Mouse (Mus musculus): ENCODE results near the gene Gm3404.
"Not testable (repeated sequence)": the region's sequence is repeated elsewhere in the genome, so short reads cannot be mapped to it uniquely, and the experiment has no call there.

Gene Gm3404

DNA sequence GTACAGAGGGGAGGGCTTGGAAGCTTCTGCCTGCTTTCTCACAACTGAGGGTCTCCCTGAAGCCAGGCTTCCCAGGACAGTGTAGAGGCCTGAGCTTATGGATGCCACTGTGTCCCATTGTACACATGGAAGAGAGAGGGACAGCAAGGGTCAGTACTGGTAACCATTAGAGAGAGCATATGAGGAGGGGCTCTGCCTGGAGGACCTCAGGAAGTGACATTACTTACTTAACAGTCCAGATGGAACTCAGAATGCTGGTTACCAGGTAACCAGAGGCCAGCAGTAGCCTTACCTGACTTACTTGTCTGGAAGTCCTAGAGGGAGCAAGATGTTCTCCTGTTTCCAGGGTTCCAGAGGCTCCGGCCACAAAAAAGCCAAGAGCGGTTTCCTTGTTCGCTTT lies at the start of gene Gm3404:
Gm3404 (plus strand) TSS at position 301 of the 400 bp plus-strand sequence.
- not testable (repeated sequence) for DNase-seq

DNA sequence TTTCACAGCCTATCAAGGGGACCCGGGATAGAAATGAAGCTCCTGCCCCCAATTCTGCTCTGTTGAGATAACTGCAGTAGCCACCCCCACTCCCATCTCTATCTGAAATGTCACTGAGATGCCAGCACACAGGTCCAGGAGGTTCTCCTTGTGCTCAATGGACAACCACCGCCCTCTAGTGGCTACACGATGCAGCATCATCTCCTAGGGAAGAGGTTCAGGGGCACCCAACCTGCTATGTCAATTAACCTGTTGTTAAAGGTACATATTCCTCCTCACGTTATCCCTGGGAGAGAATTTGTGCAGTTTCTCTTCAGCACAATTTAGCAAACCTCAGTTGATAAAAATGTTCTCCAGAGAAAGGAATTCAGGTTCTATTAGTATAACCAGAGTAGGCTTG lies 46.0 kb upstream of the Gm3404 start:
- peak; percentile 72 to 75 for DNase-seq

DNA sequence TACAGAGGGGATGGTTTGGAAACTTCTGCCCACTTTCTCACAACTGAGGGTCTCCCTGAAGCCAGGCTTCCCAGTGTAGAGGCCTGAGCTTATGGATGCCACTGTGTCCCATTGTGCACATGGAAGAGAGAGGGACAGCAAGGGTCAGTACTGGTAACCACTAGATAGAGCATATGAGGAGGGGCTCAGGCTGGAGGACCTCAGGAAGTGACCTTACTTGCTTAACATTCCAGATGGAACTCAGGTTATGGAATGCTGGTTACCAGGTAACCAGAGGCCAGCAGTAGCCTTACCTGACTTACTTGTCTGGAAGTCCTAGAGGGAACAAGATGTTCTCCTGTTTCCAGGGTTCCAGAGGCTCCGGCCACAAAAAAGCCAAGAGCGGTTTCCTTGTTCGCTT lies 43.9 kb upstream of the Gm3404 start, which contains the start of gene Gm6408:
Gm6408 (plus strand) TSS at position 301 of the 400 bp plus-strand sequence.
- not testable (repeated sequence) for DNase-seq

DNA sequence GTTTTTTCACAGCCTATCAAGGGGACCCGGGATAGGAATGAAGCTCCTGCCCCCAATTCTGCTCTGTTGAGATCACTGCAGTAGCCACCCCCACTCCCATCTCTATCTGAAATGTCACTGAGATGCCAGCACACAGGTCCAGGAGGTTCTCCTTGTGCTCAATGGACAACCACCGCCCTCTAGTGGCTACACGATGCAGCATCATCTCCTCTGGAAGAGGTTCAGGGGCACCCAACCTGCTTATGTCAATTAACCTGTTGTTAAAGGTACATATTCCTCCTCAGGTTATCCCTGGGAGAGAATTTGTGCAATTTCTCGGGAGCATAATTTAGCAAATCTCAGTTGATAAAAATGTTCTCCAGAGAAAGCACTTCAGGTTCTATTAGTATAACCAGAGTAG lies 36.6 kb upstream of the Gm3404 start:
- DNase-seq: peak; percentile 69 to 70

DNA sequence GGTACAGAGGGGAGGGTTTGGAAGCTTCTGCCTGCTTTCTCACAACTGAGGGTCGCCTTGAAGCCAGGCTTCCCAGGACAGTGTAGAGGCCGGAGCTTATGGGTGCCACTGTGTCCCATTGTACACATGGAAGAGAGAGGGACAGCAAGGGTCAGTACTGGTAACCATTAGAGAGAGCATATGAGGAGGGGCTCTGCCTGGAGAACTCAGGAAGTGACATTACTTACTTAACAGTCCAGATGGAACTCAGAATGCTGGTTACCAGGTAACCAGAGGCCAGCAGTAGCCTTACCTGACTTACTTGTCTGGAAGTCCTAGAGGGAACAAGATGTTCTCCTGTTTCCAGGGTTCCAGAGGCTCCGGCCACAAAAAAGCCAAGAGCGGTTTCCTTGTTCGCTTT lies 34.5 kb upstream of the Gm3404 start, which contains the start of gene Gm6370:
Gm6370 (plus strand) TSS at position 301 of the 400 bp plus-strand sequence.
- DNase-seq: not testable (repeated sequence)

DNA sequence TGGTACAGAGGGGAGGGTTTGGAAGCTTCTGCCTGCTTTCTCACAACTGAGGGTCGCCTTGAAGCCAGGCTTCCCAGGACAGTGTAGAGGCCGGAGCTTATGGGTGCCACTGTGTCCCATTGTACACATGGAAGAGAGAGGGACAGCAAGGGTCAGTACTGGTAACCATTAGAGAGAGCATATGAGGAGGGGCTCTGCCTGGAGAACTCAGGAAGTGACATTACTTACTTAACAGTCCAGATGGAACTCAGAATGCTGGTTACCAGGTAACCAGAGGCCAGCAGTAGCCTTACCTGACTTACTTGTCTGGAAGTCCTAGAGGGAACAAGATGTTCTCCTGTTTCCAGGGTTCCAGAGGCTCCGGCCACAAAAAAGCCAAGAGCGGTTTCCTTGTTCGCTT lies 23.5 kb upstream of the Gm3404 start, which contains the start of gene 4930449I24Rik:
4930449I24Rik (plus strand) TSS at position 301 of the 400 bp plus-strand sequence.
- DNase-seq: not testable (repeated sequence)

DNA sequence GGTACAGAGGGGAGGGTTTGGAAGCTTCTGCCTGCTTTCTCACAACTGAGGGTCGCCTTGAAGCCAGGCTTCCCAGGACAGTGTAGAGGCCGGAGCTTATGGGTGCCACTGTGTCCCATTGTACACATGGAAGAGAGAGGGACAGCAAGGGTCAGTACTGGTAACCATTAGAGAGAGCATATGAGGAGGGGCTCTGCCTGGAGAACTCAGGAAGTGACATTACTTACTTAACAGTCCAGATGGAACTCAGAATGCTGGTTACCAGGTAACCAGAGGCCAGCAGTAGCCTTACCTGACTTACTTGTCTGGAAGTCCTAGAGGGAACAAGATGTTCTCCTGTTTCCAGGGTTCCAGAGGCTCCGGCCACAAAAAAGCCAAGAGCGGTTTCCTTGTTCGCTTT lies 11.8 kb upstream of the Gm3404 start, which contains the start of gene Gm3402:
Gm3402 (plus strand) TSS at position 301 of the 400 bp plus-strand sequence.
- DNase-seq: not testable (repeated sequence)

DNA sequence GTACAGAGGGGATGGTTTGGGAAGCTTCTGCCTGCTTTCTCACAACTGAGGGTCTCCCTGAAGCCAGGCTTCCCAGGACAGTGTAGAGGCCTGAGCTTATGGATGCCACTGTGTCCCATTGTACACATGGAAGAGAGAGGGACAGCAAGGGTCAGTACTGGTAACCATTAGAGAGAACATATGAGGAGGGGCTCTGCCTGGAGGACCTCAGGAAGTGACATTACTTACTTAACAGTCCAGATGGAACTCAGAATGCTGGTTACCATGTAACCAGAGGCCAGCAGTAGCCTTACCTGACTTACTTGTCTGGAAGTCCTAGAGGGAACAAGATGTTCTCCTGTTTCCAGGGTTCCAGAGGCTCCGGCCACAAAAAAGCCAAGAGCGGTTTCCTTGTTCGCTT lies 11.7 kb downstream of the Gm3404 start, which contains the start of gene Gm3409:
Gm3409 (plus strand) TSS at position 301 of the 400 bp plus-strand sequence.
- DNase-seq: not testable (repeated sequence)

DNA sequence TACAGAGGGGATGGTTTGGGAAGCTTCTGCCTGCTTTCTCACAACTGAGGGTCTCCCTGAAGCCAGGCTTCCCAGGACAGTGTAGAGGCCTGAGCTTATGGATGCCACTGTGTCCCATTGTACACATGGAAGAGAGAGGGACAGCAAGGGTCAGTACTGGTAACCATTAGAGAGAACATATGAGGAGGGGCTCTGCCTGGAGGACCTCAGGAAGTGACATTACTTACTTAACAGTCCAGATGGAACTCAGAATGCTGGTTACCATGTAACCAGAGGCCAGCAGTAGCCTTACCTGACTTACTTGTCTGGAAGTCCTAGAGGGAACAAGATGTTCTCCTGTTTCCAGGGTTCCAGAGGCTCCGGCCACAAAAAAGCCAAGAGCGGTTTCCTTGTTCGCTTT lies 30.2 kb downstream of the Gm3404 start, which contains the start of gene Gm3415:
Gm3415 (plus strand) TSS at position 301 of the 400 bp plus-strand sequence.
- not testable (repeated sequence) for DNase-seq

DNA sequence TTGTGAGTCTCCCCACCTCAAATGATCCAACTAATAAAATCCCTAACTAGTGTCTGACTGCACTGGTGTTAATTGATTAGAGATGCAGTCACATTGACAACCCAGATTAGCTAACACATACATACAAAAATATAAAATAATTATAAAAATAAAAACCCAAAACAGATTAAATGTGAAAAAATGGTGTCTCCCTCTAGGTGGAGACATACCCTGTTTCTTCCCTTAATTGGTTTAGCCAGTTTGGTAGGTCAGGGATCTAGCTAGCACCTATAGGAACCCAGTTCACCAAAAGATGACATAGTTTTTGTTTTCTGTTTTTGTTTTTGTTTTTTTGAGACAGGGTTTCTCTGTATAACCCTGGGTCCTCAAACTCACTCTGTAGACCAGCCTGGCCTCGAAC lies 38.7 kb downstream of the Gm3404 start:
- no peak for DNase-seq

DNA sequence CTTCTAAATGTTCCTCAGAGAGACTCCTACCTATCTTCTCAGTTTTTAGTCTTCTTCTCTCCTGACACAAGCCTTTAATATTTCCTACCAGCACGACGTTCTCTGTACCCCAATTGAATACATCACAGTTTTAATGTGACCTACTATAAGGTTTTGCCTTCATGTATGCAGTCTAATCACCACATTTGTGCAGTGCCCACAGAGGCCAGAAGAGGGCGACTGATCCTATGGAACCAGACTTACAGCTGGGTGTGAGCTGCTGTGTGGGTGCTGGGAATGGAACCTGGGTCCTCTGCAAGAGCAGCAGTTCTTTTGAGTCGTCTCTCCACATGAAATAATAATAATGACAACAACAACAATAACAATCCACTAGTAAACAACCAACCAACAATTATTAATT lies 41.5 kb downstream of the Gm3404 start:
- peak; percentile 43 to 52 for DNase-seq

DNA sequence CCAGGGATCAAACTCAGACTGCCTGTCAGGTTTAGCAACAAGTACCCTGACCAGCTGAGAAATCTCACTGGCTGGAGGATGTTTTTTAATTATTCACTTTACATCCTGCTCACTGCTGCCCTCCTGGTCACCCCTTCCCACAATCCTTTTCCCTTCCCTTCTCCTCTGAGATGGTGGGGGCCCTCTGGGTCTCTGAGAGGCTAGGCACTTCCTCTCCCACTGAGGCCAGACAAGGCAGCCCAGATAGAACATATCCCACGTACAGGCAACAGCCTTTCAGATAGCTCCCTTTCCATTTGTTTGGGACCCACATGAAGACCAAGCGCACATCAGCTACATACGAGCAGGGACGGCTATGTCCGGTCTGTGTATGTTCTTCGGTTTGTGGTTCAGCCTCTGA lies 44.6 kb downstream of the Gm3404 start:
- DNase-seq: not testable (repeated sequence)

DNA sequence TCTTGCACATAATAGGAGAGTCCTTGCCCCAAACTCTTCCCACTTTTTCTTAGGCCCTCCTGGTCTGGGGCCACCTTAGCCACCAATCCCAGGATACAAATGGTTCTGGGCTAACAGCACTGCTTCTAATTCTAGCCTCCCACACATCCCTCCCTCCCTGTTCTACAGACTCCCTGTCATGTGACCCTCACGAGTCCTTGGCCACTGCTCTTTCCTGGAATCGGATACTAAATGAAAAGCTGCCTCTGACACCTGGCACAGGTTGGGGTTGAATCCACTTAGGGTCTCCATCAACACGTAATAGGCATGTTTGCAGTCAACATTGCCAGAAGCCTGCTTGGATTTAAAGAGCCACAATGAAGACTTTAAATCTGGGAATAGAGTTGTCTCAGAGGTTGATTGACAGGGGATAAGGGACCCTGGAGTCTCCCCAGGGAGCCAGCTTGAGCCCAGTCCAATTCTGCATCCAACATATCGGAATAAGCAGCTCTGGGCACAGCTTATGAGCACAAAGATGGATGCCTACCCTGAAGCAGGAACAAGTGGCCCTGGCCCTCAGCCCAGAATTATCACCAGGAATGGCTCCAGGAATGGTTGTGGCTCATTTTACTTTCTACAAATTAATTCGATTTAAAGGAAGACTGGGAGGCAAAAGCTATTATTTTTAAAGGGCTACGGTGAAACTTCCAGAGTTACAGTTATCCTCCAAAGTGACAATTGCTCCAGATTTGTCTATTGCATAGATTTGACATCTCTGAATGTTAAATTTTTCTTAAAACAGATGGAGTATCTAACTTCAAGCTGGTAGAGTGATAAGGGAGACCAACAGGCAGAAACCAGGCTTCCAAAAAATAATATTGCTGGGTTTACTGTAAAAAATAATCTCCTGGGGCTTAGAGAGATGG lies 46.5 kb downstream of the Gm3404 start:
- peak; percentile 73 to 82 for DNase-seq

DNA sequence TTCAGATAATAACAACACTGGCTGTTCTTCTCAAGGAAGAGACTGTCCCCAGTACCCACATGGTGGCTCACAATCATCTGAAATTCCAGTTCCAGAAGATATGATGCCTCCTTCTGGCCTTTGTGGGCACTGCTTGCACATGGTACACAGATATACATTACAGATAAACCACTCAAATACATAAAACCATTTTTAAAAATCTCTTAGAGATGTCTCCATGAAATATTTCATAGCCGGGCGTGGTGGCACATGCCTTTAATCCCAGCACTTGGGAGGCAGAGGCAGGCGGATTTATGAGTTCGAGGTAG lies 47.1 kb downstream of the Gm3404 start:
- not testable (repeated sequence) for DNase-seq

DNA sequence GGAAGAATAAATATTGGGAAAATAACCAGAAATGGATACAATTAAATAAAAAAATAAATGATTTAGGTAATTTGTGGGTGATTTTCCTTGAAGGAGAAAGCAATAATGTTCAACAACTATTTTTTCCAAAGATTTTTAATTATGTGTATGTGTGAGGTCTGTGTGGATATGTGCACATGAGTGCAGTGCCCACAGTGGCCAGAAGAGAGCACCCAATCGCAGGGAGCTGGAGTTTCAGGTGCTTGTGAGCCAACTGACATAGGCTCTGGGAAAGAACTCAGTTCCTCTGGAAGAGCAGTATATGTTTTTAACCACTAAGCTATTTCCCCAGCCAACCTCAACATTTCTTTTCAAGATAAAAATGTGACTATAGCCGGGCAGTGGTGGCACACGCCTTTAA lies 51.1 kb downstream of the Gm3404 start:
- DNase-seq: no peak

Measured in cerebellum, postnatal 10 days (tissue).